Mouse (Mus musculus): ENCODE measurements around the gene Ankrd50.

Ankrd50 gene

GRCm38 (mm10) chr3:38434486-38434885 lies 50.2 kb downstream of the Ankrd50 start:
- TF ChIP-seq POU5F1 (IDR thresholded peaks at IDR 0.05; ENCODE audit: borderline replicate concordance, low read length), result no peak
- no peaks in the 10 kb centered on the region for H3K36me3 ChIP-seq (ENCODE audit: insufficient read depth, low read length)
- H3K4me1 ChIP-seq (replicated peaks; ENCODE audit: low read depth, low read length), result peaks cover 8% of the 10 kb centered on the region
- H3K4me3 ChIP-seq (replicated peaks; ENCODE audit: low read length), result no peak overlapping the region
- no peaks in the 10 kb centered on the region for H3K27me3 ChIP-seq (ENCODE audit: insufficient read depth, low read length)
- H3K9me3 ChIP-seq (ENCODE audit: low read length), result peaks cover 9% of the 10 kb centered on the region

GRCm38 (mm10) chr3:38433495-38434464 lies 50.9 kb downstream of the Ankrd50 start:
- Histone ChIP-seq H3K9me3 (ENCODE audit: low read length) (peaks cover 9% of the 10 kb centered on the region), H3K27me3 (ENCODE audit: insufficient read depth, low read length) (no peaks in the 10 kb centered on the region), H3K36me3 (ENCODE audit: insufficient read depth, low read length) (no peaks in the 10 kb centered on the region), H3K4me3 (replicated peaks; ENCODE audit: low read length) (no peak overlapping the region), H3K4me1 (replicated peaks; ENCODE audit: low read depth, low read length) (peaks cover 8% of the 10 kb centered on the region)
- TF ChIP-seq CTCF (conservative IDR thresholded peaks at IDR 0.05; ENCODE audit: low read length) (no peak), NANOG (IDR thresholded peaks at IDR 0.05; ENCODE audit: borderline replicate concordance, low read length) (no peak), POU5F1 (IDR thresholded peaks at IDR 0.05; ENCODE audit: borderline replicate concordance, low read length) (no peak)

- Histone ChIP-seq H3K4me3 (replicated peaks; ENCODE audit: low read length) (no peak overlapping the region), H3K9me3 (ENCODE audit: low read length) (peaks cover 9% of the 10 kb centered on the region), H3K4me1 (replicated peaks; ENCODE audit: low read depth, low read length) (peaks cover 8% of the 10 kb centered on the region), H3K36me3 (ENCODE audit: insufficient read depth, low read length) (no peaks in the 10 kb centered on the region), H3K27me3 (ENCODE audit: insufficient read depth, low read length) (no peaks in the 10 kb centered on the region)
- TF ChIP-seq CTCF (conservative IDR thresholded peaks at IDR 0.05; ENCODE audit: low read length) (no peak), POU5F1 (IDR thresholded peaks at IDR 0.05; ENCODE audit: borderline replicate concordance, low read length) (no peak), NANOG (IDR thresholded peaks at IDR 0.05; ENCODE audit: borderline replicate concordance, low read length) (no peak)
Observed at GRCm38 (mm10) chr3:38431461-38431860, 53.2 kb downstream of the Ankrd50 start.

- Histone ChIP-seq H3K9me3 (ENCODE audit: low read length) (peaks cover 9% of the 10 kb centered on the region), H3K4me3 (replicated peaks; ENCODE audit: low read length) (no peak overlapping the region), H3K36me3 (ENCODE audit: insufficient read depth, low read length) (no peaks in the 10 kb centered on the region), H3K4me1 (replicated peaks; ENCODE audit: low read depth, low read length) (peaks cover 8% of the 10 kb centered on the region), H3K27me3 (ENCODE audit: insufficient read depth, low read length) (no peaks in the 10 kb centered on the region)
- no peak for TF ChIP-seq CTCF (conservative IDR thresholded peaks at IDR 0.05; ENCODE audit: low read length)
- no peak for TF ChIP-seq POU5F1 (IDR thresholded peaks at IDR 0.05; ENCODE audit: borderline replicate concordance, low read length)
- TF ChIP-seq NANOG (IDR thresholded peaks at IDR 0.05; ENCODE audit: borderline replicate concordance, low read length), result no peak
Observed at GRCm38 (mm10) chr3:38431042-38431441, 53.6 kb downstream of the Ankrd50 start.

- TF ChIP-seq CTCF (conservative IDR thresholded peaks at IDR 0.05; ENCODE audit: low read length) (no peak), NANOG (IDR thresholded peaks at IDR 0.05; ENCODE audit: borderline replicate concordance, low read length) (no peak)
- Histone ChIP-seq H3K4me1 (replicated peaks; ENCODE audit: low read depth, low read length) (no peaks in the 10 kb centered on the region), H3K9me3 (ENCODE audit: low read length) (no peaks in the 10 kb centered on the region), H3K36me3 (ENCODE audit: insufficient read depth, low read length) (no peaks in the 10 kb centered on the region), H3K4me3 (replicated peaks; ENCODE audit: low read length) (no peak overlapping the region), H3K27me3 (ENCODE audit: insufficient read depth, low read length) (no peaks in the 10 kb centered on the region)
Observed at GRCm38 (mm10) chr3:38427200-38427599, 57.4 kb downstream of the Ankrd50 start.

- H3K36me3 ChIP-seq (ENCODE audit: insufficient read depth, low read length), result no peaks in the 10 kb centered on the region
- H3K9me3 ChIP-seq (ENCODE audit: low read length), result no peaks in the 10 kb centered on the region
- peaks cover 7% of the 10 kb centered on the region; the same call in 1 of the 2 replicates for H3K4me1 ChIP-seq (replicated peaks; ENCODE audit: low read depth, low read length)
- TF ChIP-seq NANOG (IDR thresholded peaks at IDR 0.05; ENCODE audit: borderline replicate concordance, low read length), result no peak
- no peak for TF ChIP-seq CTCF (conservative IDR thresholded peaks at IDR 0.05; ENCODE audit: low read length)
- TF ChIP-seq POU5F1 (IDR thresholded peaks at IDR 0.05; ENCODE audit: borderline replicate concordance, low read length), result no peak
- H3K27me3 ChIP-seq (ENCODE audit: insufficient read depth, low read length), result no peaks in the 10 kb centered on the region
- no peak overlapping the region for H3K4me3 ChIP-seq (replicated peaks; ENCODE audit: low read length)
Observed at GRCm38 (mm10) chr3:38423966-38424365, 60.7 kb downstream of the Ankrd50 start.

- H3K36me3 ChIP-seq (ENCODE audit: insufficient read depth, low read length), result no peaks in the 10 kb centered on the region
- H3K4me1 ChIP-seq (replicated peaks; ENCODE audit: low read depth, low read length), result peaks cover 7% of the 10 kb centered on the region; the same call in 1 of the 2 replicates
- H3K4me3 ChIP-seq (replicated peaks; ENCODE audit: low read length), result no peak overlapping the region
- no peaks in the 10 kb centered on the region for H3K27me3 ChIP-seq (ENCODE audit: insufficient read depth, low read length)
- no peak for TF ChIP-seq NANOG (IDR thresholded peaks at IDR 0.05; ENCODE audit: borderline replicate concordance, low read length)
- TF ChIP-seq POU5F1 (IDR thresholded peaks at IDR 0.05; ENCODE audit: borderline replicate concordance, low read length), result no peak
- TF ChIP-seq CTCF (conservative IDR thresholded peaks at IDR 0.05; ENCODE audit: low read length), result no peak
- H3K9me3 ChIP-seq (ENCODE audit: low read length), result no peaks in the 10 kb centered on the region
Observed at GRCm38 (mm10) chr3:38419896-38420295, 64.7 kb downstream of the Ankrd50 start.

GRCm38 (mm10) chr3:38415292-38415930 lies 69.2 kb downstream of the Ankrd50 start:
- H3K4me1 ChIP-seq (replicated peaks; ENCODE audit: low read depth, low read length), result peaks cover 7% of the 10 kb centered on the region; the same call in 1 of the 2 replicates
- H3K36me3 ChIP-seq (ENCODE audit: insufficient read depth, low read length), result no peaks in the 10 kb centered on the region
- H3K27me3 ChIP-seq (ENCODE audit: insufficient read depth, low read length), result no peaks in the 10 kb centered on the region
- no peaks in the 10 kb centered on the region for H3K9me3 ChIP-seq (ENCODE audit: low read length)
- no peak for TF ChIP-seq NANOG (IDR thresholded peaks at IDR 0.05; ENCODE audit: borderline replicate concordance, low read length)
- TF ChIP-seq CTCF (conservative IDR thresholded peaks at IDR 0.05; ENCODE audit: low read length), result no peak
- TF ChIP-seq POU5F1 (IDR thresholded peaks at IDR 0.05; ENCODE audit: borderline replicate concordance, low read length), result no peak
- no peak overlapping the region for H3K4me3 ChIP-seq (replicated peaks; ENCODE audit: low read length)

Data from E14TG2a.4 (cell line).